Mouse (Mus musculus) 3134 (cell line): ENCODE measurements around the gene Gm40460.
A peak's percentile ranks its signal among the peaks of the same experiment; 100 is the strongest.
"Not testable (repeated sequence)": the region's sequence is repeated elsewhere in the genome, so short reads cannot be mapped to it uniquely, and the experiment has no call there.

Experiments used
- DNase-seq: peaks from one replicate; pipeline ENCODE4 v3.0.0-alpha.2; 2011; ENCODE audit warnings: low spot score; ENCODE audit not compliant: insufficient read length; ENCODE audit errors: extremely low read depth

Gene Gm40460

GRCm38 (mm10) chr7:142240978-142241377 lies at the start of gene Gm40460:
TSS of gene Gm40460 (minus strand) at chr7:142241078.
- no peak for DNase-seq

- not testable (repeated sequence) for DNase-seq
These were observed 45.2 kb upstream of the Gm40460 start for GRCm38 (mm10) chr7:142285910-142286612.

DNA sequence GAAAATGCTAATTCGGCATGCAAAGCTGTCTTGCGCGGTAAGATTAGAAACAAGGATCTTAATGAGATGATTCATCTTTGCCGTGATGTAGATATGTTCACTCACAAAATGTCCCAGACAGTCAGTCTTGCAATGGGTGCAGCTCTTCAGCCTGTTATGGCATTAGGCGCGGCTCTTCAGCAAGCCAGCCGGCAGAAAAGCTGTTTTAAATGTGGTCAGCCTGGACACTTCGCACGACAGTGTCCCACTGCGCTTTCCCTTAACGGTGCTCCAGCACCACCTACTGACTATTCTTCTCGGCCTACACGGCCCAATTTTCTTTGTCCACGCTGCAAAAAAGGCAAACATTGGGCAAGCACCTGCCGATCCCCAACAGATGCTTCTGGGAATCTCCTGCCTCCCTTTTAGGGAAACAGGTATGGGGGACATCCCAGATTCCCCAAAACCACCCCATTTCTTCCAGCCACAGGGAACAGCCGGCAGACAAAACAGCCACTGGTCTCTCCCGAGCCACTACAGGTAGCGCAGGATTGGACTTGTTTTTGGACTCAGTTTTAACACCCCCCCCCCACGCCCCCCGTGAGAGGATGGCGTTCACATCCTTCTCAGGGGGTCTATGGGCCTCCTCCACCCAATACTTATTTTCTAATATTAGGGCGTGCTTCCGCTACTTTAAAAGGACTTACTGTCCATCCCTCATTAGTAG lies 44.4 kb upstream of the Gm40460 start:
- DNase-seq: no peak

DNA sequence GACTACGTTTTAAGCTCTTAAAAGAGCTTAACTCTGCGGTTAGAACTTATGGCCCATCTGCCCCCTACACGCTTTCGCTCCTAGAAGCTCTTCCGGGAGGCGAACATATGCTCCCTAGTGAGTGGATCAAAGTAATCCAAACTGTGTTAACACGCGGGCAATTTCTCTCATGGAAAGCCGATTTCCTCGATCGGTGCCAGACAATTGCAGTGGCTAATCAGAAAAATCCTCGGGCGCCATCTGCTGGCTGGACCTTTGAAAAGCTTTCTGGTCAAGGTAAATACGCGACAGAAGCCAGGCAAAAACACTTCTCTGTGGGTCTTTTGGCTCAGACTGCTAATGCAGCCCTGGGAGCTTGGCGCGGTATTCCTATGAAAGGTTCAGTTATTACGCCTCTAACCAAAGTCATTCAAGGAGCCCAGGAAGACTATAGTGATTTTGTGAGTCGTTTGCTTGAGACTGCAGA lies 43.8 kb upstream of the Gm40460 start:
- peak; percentile 41 for DNase-seq

DNA sequence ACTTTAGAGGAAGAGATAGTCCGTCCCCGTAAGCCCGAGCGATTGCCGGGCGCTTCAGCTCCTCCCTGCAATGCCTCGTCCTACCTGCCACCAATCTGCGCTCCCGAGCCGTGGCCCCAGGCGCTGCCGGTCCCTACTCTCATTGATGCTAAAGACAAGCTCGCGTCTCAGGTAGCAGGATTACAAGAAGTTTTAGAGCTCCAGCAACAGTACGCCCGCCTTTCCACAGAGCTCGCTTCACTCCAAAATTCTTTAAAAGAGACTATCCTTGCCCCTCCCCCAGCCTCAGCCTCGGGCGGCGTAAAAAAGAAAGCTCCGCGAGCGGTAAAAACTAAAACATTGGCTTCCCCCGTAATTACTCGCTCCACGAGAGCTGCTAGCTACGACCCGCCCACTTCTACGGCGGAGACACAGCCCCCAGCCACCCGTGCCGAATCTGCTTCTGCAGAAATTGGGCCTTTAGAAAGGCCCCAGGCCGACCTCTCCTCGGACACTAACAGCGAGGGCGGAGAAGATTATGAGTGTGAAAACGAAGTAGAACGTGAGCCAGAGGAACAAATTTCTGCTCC lies 43.2 kb upstream of the Gm40460 start:
- peak; percentile 41 for DNase-seq

DNA sequence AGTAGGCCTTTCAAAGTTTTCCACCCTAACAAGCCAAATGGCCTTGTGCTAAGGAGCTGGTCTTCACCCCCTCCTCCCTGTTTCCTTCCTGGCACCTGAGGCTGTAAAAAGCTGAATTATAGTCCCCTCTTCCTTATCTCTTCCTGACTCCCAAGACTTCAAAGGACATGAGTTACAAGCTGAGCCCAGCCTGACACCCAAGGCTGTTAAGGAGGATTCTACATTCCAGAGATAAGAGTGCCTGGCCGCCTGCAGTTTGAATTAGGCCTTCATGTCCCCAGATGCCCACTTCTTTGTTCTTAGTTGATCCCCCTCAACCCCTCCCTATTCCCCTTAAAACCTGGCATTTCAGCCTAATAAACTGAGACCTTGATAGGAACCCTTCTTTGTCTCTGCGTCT lies 42.0 kb upstream of the Gm40460 start:
- DNase-seq: not testable (repeated sequence)

- not testable (repeated sequence) for DNase-seq
These were observed 38.4 kb upstream of the Gm40460 start for GRCm38 (mm10) chr7:142279291-142279690.

- DNase-seq: not testable (repeated sequence)
These were observed 37.3 kb upstream of the Gm40460 start for GRCm38 (mm10) chr7:142278183-142278582.

- DNase-seq: not testable (repeated sequence)
These were observed 33.4 kb upstream of the Gm40460 start, which contains the start of gene Gm4559 for GRCm38 (mm10) chr7:142274263-142274662. TSS of gene Gm4559 (minus strand) at chr7:142274363.

GRCm38 (mm10) chr7:142258254-142258653 lies 17.4 kb upstream of the Gm40460 start, which contains the start of gene Gm2431:
TSS of gene Gm2431 (minus strand) at chr7:142258354.
- DNase-seq: not testable (repeated sequence)

GRCm38 (mm10) chr7:142255517-142255916 lies 14.6 kb upstream of the Gm40460 start:
- no peak for DNase-seq

DNA sequence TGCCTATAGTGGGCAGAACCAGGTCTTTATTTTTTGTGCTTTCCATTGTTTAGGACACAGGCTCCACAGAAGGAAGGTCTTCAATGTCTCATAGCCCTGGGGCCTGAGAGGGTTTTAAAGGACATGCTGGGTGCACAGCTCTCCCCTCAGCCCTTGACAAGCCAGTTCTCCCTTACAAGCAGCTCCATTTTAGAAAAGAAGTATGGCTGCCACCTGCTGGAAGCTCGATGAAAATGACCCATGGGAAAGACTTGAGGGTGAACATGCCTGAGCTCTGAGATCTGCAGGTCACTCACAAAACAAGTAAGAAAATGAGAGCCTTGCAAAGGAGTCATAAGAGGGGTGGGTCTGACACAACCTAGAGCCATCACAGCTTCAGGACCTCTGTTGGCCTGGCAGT lies 8.9 kb upstream of the Gm40460 start:
- DNase-seq: no peak

- no peak for DNase-seq
These were observed 9.3 kb downstream of the Gm40460 start for GRCm38 (mm10) chr7:142231540-142231939.

DNA sequence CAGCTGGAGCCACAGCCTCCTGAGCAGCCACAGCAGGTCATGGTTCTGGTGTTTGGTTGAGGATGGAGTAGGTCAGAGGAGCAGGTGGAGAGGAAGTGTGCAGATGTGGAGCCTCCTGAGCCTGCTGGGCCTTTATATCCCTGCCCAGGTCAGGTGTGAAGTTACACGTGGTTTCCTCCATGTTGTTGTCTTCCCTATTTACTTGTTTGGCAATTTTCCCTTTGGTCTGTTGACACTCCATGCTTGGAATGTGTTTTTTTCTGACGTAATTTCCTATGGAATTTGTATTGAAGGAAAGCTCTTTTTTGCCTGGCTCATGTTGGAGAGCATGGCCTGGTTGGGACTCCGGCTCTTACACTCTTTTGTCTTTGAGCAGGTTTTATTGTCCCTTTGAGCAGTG lies 11.0 kb downstream of the Gm40460 start, which contains the start of gene Krtap5-5:
Gene Krtap5-5, minus strand, starts transcription at position 101 of the 400 bp plus-strand sequence.
- DNase-seq: not testable (repeated sequence)

GRCm38 (mm10) chr7:142224518-142224917 lies 16.4 kb downstream of the Gm40460 start:
- no peak for DNase-seq

- DNase-seq: not testable (repeated sequence)
These were observed 28.7 kb downstream of the Gm40460 start for GRCm38 (mm10) chr7:142212136-142212535.

- no peak for DNase-seq
These were observed 29.3 kb downstream of the Gm40460 start, which contains the start of gene Gm7579 for GRCm38 (mm10) chr7:142211559-142211958. TSS of gene Gm7579 (plus strand) at chr7:142211859.

GRCm38 (mm10) chr7:142206891-142207290 lies 34.0 kb downstream of the Gm40460 start:
- not testable (repeated sequence) for DNase-seq

GRCm38 (mm10) chr7:142205488-142205887 lies 35.4 kb downstream of the Gm40460 start:
- no peak for DNase-seq

- no peak for DNase-seq
These were observed 39.8 kb downstream of the Gm40460 start, which contains the start of gene Krtap5-3 for GRCm38 (mm10) chr7:142201064-142201463. TSS of gene Krtap5-3 (plus strand) at chr7:142201364.

- no peak for DNase-seq
These were observed 42.1 kb downstream of the Gm40460 start for GRCm38 (mm10) chr7:142198748-142199147.
